Mouse (Mus musculus) brain, embryonic 14.5 days (tissue): ENCODE data around the gene Aff3.

ENCODE experiments used
- CTCF ChIP-seq: fragments of 200-500 bp; IDR thresholded peaks from 2 replicates; pipeline ENCODE4 v1.5.1; 2012; ENCODE audit warnings: inconsistent platforms, mild to moderate bottlenecking, moderate library complexity, borderline replicate concordance; ENCODE audit not compliant: insufficient read depth, insufficient read length; ENCODE audit errors: extremely low read depth
- POLR2A ChIP-seq: fragments of 200-500 bp; IDR thresholded peaks from 2 replicates; pipeline ENCODE4 v1.6.1; 2012; ENCODE audit warnings: mild to moderate bottlenecking, inconsistent platforms, borderline replicate concordance; ENCODE audit not compliant: poor library complexity, insufficient read depth, insufficient read length, severe bottlenecking; ENCODE audit errors: extremely low read depth

GRCm38 (mm10) chr1:38546696-38547095, 118.1 kb downstream of the Aff3 start:
- TF ChIP-seq CTCF (no peak), POLR2A (no peak)
